Mouse (Mus musculus) cerebellum, adult 8-10 months (tissue): ENCODE results near the gene H2-M10.1.
"Not testable (repeated sequence)": the region's sequence is repeated elsewhere in the genome, so short reads cannot be mapped to it uniquely, and the experiment has no call there.

Experiments used
- DNase-seq: peaks from one replicate; pipeline ENCODE4 v3.0.0; 2022

H2-M10.1 gene

GRCm38 (mm10) chr17:36326055-36326454 lies at the start of gene H2-M10.1:
Gene H2-M10.1 (minus strand): TSS chr17:36326155.
- no peak for DNase-seq

DNA sequence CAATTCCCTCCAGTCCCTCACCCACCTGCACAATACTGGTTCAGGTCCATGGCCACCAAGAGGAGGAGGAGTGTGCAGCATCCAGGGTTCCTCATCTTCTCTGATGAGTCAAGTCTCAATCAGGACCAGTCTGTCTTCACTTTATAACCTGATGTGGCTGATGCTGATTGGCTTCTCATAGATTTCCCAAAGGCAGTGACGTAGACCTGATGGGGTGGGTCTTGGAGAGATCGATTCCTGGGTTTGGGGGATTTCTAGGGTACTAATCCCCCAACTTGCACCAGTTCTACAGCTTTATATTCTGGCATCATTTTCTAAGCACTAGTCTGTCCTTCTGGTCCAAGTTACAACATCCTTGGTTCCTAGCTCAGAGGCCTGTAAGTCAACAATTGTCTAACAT lies 42.4 kb upstream of the H2-M10.1 start, which contains the start of gene H2-M10.3:
TSS of gene H2-M10.3 (minus strand) at position 101 of the 400 bp plus-strand sequence.
- DNase-seq = not testable (repeated sequence)

DNA sequence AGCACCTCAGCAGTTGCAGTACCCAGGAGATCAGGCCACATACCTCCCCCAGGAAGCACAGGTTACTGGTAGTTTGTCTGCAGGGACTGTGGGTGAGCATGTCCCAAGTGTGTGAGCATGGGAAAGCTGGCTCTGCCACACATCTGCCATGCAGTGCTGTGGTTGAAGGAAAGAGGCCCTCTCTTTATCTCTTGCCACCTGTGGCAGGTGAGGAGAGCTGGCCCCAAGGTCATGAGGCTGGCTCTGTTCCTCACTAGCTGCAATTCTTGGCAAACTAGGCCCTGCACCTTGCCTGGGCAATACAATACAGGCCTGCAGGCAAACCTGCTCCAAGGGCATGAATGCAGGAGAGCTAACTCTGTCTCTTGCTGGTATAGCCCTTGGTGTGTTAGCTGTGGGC lies 36.4 kb upstream of the H2-M10.1 start:
- DNase-seq = not testable (repeated sequence)

DNA sequence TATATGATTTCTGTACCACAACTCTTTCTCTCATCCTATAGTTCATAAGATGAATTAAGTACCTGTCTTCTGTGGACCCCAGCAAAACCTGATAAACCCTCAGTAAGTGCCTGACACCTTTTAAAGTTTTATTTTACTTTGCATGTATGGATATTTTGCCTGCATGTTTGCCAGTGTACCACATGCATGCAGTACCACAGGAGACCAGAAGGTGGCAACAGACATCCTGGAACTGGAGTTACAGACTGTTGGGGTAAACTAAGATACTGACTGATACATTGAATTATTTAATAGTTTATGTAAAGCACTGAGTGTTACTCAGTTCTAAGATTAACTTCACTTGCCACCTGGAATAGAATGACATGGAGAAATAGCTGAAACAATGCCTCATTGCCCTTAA lies 31.6 kb upstream of the H2-M10.1 start:
- peak; percentile 42 for DNase-seq

- DNase-seq = no peak
Observed at GRCm38 (mm10) chr17:36355763-36356162, 29.8 kb upstream of the H2-M10.1 start.

GRCm38 (mm10) chr17:36355343-36355742 lies 29.4 kb upstream of the H2-M10.1 start:
- DNase-seq = peak; percentile 47

- DNase-seq = no peak
Observed at GRCm38 (mm10) chr17:36315689-36316253, 10.2 kb downstream of the H2-M10.1 start.

DNA sequence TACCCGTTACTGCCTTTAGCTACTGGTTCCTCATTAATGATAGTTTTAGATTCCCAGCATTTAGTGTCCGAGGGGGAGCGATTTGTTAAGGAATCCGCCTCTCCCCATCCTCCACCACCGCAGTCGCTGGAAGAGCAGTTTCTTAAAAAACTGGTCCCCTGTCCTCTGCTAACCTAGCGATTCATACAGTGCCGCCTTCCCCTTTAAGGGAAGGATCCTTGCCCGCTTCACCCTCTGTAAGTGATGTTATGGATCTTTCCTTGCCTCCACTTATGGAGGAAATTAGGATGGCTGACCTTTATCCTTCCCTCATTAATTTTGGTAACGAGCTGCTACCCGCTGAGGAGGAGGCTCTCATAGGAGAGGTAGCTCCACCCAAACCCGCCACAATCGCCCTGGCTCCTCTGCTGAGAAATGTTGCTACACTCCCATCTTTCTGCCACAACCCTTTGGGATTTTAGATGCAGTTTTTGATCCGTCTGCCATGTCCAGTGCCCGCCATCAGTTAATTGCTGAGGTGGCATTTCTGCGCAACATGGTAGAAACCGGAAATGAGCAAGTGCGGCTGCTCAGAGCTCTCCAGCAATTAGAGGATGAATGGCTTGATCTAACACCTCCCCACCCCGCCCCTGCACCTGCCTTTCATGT lies 10.8 kb downstream of the H2-M10.1 start:
- DNase-seq = peak; percentile 80

GRCm38 (mm10) chr17:36314511-36314910 lies 11.4 kb downstream of the H2-M10.1 start:
- peak; percentile 27 for DNase-seq

GRCm38 (mm10) chr17:36309293-36309692 lies 16.7 kb downstream of the H2-M10.1 start:
- no peak for DNase-seq

DNA sequence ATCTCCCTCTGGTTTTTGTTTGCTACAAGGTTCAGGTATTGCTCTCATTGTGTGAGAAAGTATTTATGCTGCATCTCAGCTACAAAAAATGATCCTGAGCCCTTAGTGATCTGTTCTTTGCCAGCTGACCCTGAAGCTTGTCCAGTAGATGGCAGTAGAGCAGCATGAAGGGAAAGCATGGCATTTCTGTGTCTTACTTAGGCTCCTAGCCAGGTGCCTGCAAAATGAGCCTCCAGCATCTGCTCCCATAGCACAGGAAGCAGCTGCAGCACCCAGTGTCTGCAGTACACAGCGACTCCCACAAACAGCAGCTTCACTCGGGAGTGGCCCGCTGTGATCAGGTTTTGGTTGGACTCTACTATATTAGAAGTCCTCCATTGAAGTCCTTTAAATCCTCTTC lies 17.1 kb downstream of the H2-M10.1 start:
- DNase-seq = peak; percentile 76

DNA sequence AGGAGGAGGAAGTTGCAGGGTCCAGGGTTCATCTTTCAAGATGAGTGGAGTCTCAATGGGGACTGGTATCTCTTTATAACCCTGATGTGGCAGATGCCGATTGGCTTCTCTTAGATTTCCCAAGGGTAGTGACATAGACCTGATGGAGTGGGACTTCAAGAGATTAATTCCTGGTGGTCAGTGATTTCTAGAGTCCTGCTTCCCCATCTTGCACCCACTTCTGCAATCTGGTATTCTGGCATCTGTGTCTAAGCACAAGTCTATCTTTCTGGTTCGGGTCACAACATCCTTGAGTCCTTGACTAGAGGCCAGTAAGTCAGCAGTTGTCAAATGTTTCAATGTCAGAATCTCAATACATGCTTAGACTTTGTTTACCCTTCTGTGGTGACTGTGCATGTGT lies 39.6 kb downstream of the H2-M10.1 start, which contains the start of gene H2-M10.2:
TSS of gene H2-M10.2 (minus strand) at position 101 of the 400 bp plus-strand sequence.
- no peak for DNase-seq

- DNase-seq = no peak
Observed at GRCm38 (mm10) chr17:36281521-36282245, 44.3 kb downstream of the H2-M10.1 start.

DNA sequence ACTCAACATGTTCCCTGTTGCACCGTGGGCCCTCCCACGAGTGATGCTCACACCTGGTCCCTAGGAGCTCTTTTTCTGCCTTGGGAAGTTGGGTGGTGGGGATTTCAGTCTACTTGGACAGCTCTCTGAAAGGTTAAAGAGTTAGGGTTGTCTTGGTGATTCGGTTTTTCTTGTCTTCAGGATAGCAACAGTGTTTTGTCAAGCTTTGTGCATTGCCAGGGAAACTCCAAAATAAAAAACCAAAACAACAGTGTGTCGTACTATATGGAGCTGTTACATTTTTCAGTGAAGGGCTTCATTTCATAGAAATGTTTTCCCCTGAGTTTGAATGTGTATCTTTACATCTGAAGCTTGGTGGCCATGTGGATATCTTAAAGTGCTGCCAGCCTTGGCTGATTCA lies 51.2 kb downstream of the H2-M10.1 start:
- no peak for DNase-seq

- no peak for DNase-seq
Observed at GRCm38 (mm10) chr17:36273796-36274195, 52.2 kb downstream of the H2-M10.1 start.
